Mouse (Mus musculus) adrenal gland, adult 18-20 months (tissue): ENCODE measurements around the gene Pagr1b. TPM values are rescaled to one million over a fixed set of nuclear protein-coding genes. Genes with fewer than 3 reads are reported as not detected.

ENCODE experiments used
- DNase-seq, 2 experiments: peaks; one replicate each; pipeline ENCODE4 v3.0.0; 2021 to 2022; ENCODE audit warnings: low spot score in 2 of 2
- long read RNA-seq, 2 experiments: library from polyadenylated mRNA; stranded (forward); transcript quantifications; one replicate each; pipeline ENCODE4 v2.0.0; 2021
- total RNA-seq, 2 experiments: library from RNA; stranded (reverse); gene quantifications; 1 replicate in 1 of 2; 2 replicates in 1 of 2; pipeline ENCODE4 v1.2.3; 2021

The Pagr1b gene
- total RNA-seq: 1 to 10 TPM; 1.3 to 3.0 TPM
- long read RNA-seq, experiment 1: 0 reads
- long read RNA-seq, experiment 2, partial matches to known transcripts: 0 of 1 reads
- long read RNA-seq, experiment 2, other reads (novel, unspliced or antisense): 1 of 1 reads

DNA sequence TGATC lies at the start of gene Pagr1b:
Gene Pagr1b, minus strand, starts transcription at position 4 of the 5 bp plus-strand sequence.
- DNase-seq: no peak

DNA sequence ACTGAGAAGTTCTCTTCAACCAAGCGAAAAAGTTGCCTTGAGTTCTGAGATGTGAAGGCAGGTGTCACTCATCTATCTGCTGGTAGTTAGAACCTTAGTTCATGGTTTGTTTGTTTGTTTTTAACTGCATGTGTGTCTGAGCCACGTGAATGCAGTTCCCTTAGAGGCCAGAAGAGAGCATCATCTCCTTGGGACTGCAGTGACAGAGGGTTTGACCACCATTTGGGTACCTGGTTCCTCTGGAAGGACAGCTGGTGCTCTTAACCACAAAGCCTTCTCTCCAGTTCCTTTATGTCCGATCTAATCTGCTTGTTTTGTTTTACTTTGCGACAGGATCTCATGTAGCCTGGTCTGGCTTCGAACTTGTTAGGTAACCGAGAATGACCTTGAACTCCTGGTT lies 49.3 kb upstream of the Pagr1b start:
- no peak for DNase-seq

DNA sequence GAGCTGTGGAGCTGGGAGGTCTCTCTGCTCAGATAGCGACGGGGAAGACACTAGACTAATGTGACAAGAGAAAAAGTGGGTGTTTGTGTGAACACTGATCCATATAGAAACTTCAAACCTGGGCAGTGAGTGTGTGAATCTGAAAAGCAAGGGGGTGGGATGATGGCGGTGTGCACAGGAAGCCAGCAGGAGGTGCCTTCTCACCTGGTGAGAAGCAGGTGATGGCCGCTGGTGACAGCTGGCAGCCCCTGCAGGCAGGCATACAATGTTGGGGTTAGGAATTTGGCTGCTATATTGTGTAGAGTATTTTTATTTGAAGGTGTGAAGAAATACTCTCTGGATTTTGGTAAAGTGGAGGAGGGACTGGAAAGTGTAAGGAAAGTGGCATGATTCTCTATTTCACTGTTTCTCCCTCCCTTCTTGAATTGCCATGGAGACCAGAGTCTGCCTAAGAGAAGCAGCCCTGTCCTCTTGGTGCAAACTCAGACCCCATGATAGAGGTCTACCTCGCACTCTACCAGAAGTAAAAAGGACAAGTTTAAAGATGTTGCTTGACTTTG lies 38.8 kb upstream of the Pagr1b start:
- no peak for DNase-seq

DNA sequence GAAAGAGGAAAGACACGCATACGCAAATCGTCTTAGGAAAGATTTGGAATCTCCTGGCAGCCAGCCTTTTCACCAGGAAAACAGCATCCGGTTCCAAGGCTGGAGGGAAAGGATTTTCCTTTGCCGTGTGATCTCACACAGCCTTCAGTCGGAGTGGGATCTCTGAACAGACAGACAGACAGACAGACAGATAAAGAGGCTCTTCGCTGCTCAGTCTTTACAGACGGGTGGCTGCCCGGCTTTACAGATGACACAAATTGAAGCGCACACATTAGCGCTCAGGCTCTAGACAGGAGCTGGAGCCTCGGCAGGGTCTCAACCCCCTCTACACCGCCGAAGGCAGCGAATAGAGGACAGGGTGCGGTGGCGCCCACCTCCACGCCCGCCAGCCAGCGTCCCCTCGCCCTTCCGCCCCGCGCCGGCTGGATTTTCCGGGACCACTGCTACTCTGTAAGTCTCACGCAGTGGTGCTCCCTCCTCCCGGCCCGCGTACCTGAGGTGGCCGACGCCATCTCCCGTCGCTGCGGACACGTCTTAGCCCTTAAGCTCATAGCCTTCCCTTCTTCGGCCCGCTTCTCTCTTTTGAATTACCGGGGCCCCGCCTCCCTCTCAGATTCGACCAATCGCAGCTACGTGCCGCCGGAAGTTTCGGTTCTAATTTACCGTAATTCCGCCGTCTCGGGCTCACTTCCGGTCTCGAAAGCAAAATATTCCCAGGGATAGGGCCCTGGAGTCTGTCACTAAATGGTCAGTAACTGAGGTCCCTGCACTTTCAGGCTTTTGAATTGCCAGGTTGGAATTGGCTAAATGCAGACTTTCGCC lies 25.8 kb upstream of the Pagr1b start, which contains the start of gene Kif22:
Gene Kif22, minus strand, starts transcription at position 621 of the 822 bp plus-strand sequence.
- DNase-seq: peak; percentile 85 to 89

DNA sequence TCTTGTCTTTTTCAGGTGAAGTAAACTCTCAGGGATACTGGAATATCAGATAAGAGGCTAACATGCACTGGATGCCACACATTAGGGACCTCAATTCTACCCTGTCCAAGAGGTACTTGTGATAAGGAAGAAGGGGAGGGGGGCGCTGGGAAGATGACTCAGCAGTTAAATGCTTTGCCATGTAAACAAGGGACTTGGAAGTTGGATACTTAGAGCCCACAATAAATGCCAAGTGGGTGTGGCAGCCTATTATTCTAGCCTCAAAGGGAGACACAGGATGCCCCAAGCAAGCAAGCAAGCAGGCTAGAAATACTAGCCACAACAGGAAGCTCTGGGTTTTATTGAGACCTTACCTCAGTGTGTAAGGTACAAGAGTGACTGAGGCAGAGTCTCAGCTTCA lies 15.0 kb upstream of the Pagr1b start:
- DNase-seq: no peak

DNA sequence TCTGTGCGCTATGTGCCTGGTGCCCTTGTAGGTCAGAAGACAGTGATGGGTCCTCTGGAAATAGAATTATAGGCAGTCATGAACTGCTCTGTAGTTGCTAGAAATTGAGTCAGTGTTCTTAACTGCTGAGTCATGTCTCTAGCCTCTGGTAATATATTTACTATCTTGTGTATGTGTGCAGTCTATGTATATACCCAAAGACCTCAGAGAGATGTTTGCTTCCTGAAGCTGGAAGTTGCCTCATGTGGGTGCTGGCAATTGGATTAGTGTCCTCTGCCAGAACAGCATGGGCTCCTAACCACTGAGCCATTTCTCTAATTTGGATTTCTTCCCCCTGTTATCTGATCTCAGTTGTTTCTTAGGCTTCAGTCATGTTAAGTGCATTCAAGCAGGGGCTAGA lies 13.9 kb upstream of the Pagr1b start:
- DNase-seq: no peak

DNA sequence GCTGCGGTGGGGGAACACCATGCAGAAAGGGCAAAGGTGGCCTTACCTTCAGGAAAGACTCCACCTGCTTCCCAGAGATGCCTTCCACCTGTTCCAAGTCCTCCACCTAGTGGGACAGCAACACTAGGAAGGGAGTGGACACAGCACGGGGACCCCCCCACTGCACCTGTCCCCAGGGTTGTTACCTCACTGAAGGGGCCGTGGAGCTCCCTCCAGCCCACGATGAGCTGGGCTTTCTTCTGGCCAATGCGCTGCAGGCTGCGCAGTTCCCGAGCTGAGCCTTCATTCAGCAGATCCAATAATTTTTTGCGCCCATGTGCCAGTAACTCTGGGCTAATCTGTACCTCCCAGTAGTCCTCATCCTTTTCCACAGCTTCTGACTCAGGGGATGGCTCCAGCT lies 11.6 kb upstream of the Pagr1b start:
- no peak for DNase-seq

DNA sequence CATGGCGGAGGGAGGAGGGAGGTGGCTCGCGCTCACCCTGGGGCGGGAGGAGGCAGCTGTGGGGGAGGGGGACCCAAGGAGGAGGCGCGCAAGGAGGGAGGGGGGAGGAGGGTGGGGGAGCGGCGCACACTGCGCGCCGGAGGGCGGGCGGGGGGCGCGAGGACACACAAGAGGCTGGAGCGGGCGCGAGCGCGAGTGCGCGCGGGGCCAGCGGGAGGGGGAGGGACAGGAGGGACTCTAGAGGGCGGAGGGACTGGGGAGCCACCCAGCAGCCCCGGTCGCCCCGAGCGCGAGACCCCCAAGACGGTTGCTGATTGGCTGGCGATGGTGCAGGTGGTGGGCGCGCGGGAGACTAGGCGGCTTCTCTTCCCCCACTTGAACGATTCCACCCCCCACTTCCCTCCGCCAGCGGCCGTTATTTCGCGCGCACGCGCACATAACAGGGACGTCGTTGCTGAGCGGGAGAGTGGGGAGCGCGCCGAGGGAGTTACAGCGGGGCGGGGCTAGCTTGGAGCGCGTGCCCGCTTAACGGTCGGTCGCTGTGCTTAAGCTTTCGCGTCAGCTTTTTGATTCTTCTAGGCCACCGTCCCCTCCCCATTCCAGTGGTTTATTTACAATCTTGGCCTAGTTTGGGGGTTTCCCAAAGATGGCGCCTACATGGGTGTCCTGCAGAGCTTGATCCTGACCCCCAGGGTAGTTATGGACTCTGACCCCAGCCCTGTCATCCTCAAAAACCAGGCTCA lies 10.9 kb upstream of the Pagr1b start, which contains the start of gene Maz:
Gene Maz, minus strand, starts transcription at position 54 of the 743 bp plus-strand sequence.
- peak; percentile 98 for DNase-seq

DNA sequence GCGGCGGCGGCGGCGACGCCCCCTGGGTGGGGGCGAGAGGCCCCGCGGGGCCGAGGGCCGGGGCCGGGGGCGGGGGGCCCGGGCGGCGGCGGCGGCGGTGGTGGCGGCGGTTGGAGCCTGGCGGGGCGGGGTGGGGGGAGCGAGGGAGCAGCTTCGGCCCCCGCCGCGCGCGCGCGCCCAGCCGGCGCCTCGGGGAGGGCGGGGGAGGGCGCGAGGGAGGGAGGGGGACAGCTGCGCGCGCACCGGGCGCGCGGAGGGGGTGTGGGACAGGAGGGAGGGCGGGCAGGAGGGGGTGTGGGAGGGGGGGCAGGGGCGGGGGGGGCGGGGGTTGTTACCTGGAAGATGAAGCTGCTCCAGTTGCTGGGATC lies 10.3 kb upstream of the Pagr1b start:
- peak in 1 of 2 experiments; percentile 80 for DNase-seq

DNA sequence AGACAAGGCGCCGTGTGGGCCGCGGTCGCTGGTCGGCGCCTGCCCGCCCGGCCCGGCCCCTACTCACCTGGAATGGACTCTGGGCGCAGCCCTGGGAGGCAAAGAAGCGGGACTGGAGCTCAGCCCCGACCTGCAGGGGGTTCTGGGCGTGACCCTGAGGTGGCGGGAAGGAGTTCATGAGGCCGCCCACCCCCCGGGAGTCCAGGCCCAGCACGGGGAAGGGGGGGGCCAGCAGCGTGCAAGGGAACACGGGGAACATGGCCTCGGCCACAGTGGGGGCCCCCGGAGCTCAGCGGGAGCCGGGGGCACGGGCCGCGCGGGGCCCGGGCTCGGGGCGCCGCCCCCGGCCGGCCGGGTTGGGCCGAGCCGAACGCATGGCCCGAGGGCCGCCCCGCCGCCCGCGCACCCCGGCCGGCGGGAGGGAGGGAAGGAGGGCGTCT lies 9.9 kb upstream of the Pagr1b start:
- DNase-seq: peak; percentile 52 to 65

DNA sequence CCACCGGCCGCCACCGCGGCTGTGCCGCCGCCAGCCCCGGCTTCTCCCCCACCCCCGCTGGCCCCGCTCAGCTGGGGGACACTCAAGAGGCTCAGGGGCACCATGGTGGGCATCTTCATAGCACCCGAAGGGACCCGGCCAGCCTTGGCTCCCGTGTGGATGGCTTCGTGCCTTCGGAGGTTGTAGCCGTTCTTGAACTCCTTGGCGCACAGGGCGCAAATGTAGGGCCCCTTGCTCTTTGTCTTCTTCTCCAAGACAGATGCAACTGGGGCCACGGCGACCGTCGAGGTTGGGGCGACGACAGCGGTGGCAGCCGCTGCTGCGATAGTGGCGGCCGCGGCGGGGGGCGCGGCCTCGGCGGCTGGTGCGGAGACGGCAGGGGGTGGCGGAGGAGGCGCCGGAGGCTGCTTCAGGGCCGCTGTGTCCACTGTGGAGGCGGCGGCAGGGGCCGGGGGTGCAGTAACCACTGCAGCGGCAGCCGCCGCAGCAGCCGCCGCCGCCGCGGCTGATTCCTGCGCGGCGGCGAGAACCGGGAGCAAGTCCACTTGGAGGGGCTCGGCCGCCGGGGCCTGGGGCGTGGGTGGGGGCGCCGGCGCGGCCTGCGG lies 9.4 kb upstream of the Pagr1b start:
- peak; percentile 59 to 67 for DNase-seq

DNA sequence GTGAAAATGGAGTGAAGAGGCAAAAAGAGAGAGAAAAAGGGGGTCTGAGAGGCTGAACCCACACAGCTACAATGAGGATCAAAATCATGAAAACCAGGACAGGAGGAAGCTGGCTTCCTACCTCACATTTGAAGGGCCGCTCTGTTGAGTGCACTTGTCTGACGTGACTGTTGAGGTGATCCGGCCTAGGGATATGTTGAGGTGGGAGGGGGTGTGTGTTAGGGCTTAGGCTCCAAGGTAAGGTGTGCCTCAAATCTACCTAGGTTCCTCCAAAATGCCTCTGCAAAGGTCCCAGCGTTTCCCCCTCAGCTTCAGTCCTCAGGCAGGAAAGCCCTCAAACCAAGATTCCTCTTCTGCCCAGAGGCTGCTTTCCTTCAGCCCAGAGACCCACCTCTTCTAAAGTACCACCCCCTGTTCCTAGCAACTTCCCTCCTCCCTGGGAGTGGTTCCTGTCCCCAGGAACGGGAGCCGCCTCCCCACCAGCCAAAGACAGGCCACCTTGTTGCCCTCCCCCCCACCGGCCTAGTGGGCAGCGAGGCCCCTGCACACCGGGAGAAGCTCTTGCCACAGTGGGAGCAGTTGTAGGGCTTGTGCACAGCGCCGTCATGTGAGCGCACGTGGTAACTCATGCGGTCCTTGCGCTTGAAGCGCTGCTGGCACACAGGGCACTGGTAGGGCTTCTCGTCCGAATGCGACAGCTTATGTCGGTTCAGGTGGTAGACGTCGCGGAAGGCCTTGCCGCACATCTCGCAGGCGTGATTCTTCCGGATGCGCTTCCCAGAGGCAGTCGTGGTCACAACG lies 8.7 kb upstream of the Pagr1b start:
- peak; percentile 21 to 65 for DNase-seq

DNA sequence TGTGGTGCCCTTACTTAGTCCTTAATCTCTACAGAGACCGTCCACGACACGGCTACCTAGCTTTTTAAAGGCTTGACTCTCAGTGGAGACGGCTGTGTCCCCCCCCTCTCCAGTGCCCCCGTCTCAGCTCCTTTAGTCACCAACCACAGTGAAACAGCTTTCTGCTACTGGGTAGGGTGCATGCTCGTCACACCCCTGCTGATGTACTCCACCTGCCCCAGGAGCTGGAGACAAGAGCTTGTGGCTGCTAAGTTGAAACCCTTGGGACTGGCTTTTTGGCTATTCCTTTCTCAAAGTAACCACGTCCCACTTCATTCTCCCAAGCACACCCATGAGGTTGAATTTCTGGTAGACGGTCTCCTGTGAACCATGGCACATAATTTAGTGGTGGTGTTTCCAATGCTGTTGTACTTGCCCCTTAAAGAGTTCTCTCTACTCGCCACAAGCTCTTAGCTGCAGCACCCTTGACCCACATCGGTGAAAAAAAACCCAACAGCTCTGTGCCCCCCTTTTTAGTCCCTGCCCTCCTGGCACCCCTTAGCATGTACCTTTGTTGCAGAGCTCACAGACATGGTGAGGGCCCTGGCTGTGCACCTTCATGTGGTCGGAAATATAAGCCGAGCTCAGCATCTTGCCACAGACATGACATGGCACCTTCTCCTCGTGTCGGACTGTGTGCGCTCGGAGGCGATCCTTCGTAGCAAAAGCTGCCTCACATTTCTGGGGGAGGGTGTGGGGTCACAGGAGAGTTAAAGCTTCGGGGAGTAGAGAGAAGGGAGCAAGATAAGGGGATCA lies 7.8 kb upstream of the Pagr1b start:
- peak in 1 of 2 experiments; percentile 25 for DNase-seq

DNA sequence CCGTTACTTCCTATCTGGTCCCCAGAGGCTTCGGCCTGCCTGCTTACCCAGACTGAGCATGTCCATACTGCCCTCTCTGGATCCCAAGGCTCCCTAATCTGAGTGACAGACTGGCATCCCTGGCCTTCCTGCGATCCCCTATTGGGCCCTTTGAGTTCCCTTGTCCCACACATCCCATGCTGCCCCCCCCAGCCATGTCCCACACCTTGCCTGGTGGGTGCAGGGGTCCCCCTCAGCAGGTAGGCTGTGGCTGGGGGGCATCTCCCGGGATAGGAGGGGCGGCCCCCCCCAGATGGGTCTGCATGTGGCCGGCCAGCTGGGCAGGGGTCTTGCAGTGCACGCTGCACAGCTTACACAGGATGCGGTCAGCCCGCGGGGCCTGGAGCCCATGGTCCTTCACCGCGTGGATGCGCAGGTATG lies 7.0 kb upstream of the Pagr1b start:
- DNase-seq: no peak

DNA sequence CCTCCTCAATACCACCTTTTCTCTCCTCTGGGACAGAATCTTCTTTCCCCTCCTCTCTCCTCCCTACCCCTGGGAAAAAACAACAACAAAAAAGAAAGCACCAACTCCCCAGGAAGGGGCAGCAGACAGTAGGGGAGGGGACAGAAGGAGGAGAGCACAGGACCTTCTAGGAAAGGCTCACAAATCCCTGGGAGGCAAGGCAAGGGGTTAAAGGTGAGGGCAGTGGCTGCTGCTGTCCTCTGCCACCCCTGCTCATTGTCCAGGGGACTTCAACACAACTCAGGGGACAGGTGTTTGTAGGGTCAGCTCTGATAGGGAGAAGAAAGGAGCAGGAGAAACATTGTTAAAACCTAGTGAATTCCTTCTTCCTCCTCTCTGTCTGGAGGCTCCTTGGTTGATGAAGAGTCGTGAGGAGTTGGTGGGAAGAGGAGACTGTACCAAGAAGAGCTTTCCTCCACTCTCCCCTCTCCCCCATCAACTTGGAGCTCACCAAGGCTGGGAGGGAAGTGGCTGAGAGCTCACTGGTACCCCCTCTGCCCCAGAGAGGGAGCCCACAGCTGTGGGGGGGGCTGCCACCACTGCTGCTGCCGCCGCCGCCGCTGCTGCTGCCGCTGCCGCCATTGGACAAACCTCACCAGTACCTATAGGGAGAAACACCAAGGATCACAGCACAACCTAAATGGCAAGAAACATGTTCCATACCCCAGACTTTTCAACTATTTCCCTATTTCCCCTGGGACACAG lies 6.4 kb upstream of the Pagr1b start:
- no peak for DNase-seq

DNA sequence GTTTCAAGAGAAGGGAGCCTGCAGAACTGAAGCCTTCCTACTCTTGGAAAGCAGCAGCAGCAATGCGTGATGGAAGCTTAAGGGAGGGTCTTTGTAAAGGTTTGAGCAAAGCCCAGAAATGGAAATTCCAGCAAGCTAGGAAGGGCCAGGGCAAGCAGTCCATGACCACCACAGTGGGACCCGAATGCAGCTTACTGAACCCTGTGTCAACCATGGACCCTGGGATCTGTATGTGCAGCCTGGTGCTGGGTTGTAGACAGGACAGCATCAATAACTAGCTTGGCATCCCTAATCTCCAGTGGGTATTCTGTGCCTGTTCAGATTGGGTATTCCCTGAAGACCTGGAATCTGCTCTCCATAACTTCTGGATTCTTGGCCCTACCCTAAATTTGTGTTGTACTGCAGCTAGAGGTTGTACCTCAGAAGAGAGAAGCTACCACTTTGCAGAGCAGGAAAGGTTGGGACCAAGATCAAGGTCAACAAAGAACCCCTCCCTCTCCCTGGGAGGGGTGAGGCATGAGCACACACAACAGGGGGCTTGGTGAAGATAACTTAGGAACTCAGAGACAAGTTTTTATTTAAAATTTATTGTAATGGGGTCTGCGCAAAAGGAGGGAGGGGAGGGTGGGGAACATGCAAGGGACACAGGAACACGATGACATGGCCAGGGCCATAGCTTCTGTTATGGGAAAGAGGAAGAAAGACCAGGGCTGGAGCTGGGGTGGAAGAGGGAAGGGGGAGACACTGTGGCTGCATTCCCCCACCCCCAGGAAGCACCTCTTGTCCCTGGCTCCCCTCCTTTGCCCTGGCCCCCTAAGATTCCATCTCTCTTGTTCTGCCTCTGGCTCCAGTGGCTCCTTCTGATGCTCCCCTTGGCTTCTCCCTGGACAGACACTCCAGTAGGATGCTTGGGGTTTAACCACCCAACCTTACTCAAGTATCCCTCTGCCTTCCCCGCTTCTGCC lies 5.6 kb upstream of the Pagr1b start:
- no peak for DNase-seq

DNA sequence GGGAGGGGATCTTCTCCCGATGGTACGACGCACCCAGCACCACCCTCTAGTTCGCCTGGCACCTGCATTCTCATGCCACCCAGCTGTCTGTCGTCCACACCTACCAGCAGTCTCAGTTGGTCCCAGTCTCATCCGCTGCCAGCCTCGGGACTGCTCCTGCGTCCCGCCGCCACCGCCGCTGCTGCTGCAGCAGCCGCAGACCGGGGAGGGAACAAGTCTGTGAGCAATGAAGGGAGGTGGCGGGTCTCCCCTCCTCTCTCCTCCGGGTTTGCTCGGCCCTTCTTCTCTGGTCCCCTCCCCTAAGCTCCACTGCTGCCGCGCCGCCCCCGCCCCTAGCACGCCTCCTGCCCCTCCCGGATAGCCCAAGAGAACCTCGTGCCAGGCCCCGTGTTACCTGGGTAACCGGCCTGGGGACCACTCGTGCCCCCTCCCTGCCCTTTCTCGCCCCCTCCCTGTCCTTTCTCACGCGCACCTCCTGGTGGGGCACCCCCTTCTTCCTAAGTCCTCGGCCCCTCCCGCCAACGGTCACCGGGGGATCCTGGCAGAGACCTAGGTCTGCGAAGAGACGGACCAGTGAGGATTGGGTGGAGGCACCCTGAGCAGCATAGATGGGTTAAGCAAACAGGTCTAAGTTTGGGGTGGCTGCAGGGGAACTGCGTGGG lies 4.7 kb upstream of the Pagr1b start, which contains the start of the genes Gm42742 and Prrt2:
Gene Gm42742, minus strand, starts transcription at position 197 of the 662 bp plus-strand sequence.
Gene Prrt2, minus strand, starts transcription at position 311 of the 662 bp plus-strand sequence.
- DNase-seq: peak in 1 of 2 experiments; percentile 34

DNA sequence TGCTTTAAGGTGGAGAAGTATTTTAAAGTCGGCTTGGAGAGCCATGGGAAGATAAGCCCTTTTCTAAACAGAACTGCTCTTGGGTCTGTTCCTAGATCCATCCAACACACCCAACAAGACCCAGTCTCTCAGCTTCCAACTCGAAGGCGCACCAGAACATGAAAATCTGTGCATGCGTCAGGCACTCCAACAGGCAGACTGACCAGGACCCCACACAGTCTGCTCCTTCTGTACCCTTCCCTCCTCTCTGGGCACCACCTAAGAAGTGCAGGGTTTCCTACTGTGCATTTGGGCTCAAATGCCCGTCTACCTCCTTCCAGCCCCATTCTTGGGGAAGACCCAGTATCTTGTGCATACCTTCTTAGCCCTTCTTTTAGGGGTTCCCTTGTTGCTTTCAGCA lies 4.2 kb upstream of the Pagr1b start:
- no peak for DNase-seq
